Mouse (Mus musculus) liver, postnatal 0 days (tissue): ENCODE measurements around the gene Rnf34. TPM values are rescaled to one million over a fixed set of nuclear protein-coding genes. Genes with fewer than 3 reads are reported as not detected.

Source experiments
- ATAC-seq: fragments of 200-750 bp; cut with Nextera tagmentation; 2 replicates; pipeline ENCODE4 v1.8.0; 2017; ENCODE audit warnings: mild to moderate bottlenecking, moderate library complexity
- DNase-seq: peaks from one replicate; pipeline ENCODE4 v3.0.0-alpha.2; 2016
- H3K27ac ChIP-seq: fragments of 300-500 bp; sonication (generic); 2 replicates; pipeline ENCODE4 v1.5.1; 2014; ENCODE audit warnings: antibody characterized with exemption, moderate library complexity, mild to moderate bottlenecking, low read depth
- H3K27me3 ChIP-seq: fragments of 300-500 bp; sonication (generic); 2 replicates; pipeline ENCODE4 v1.6.1; 2014; ENCODE audit warnings: low read length, control low read depth, mixed read lengths; ENCODE audit not compliant: insufficient read depth
- H3K36me3 ChIP-seq: fragments of 300-500 bp; sonication (generic); replicated peaks from 2 replicates; pipeline ENCODE4 v1.6.1; 2014; ENCODE audit warnings: mild to moderate bottlenecking, control low read depth, low read length, moderate library complexity, mixed read lengths; ENCODE audit not compliant: insufficient read depth
- H3K4me1 ChIP-seq: fragments of 300-500 bp; sonication (generic); 2 replicates; pipeline ENCODE4 v1.6.1; 2014; ENCODE audit warnings: antibody characterized with exemption, mild to moderate bottlenecking, control low read depth; ENCODE audit not compliant: insufficient read depth
- H3K4me2 ChIP-seq: fragments of 300-500 bp; sonication (generic); 2 replicates; pipeline ENCODE4 v1.6.1; 2014; ENCODE audit warnings: low read depth, mild to moderate bottlenecking, low read length, moderate library complexity, mixed read lengths
- H3K4me3 ChIP-seq: fragments of 300-500 bp; sonication (generic); 2 replicates; pipeline ENCODE4 v1.5.1; 2014; ENCODE audit warnings: low read depth, low read length
- H3K9ac ChIP-seq: fragments of 300-500 bp; sonication (generic); replicated peaks from 2 replicates; pipeline ENCODE4 v1.6.1; 2014; ENCODE audit warnings: mild to moderate bottlenecking, moderate library complexity
- H3K9me3 ChIP-seq: fragments of 300-500 bp; sonication (generic); 2 replicates; pipeline ENCODE4 v1.6.1; 2016; ENCODE audit warnings: mild to moderate bottlenecking, control low read depth, low read length, mixed read lengths
- CTCF ChIP-seq: sonication (generic); IDR thresholded peaks from 2 replicates; pipeline ENCODE4 v1.5.1; 2016; ENCODE audit warnings: antibody characterized with exemption, low read depth
- EP300 ChIP-seq: IDR thresholded peaks from 2 replicates; pipeline ENCODE4 v1.6.1; 2016; ENCODE audit warnings: antibody characterized with exemption, low read depth, mild to moderate bottlenecking
- WGBS: fragments of 180-500 bp; shearing (Covaris S2); extraction: QIAGEN DNeasy Blood & Tissue Kit; methylation state at CpG from one replicate; pipeline ENCODE4 v1.1.7; 2014; ENCODE audit not compliant: insufficient replicate concordance; 5-methylcytosine and 5-hydroxymethylcytosine counted together
- polyA plus RNA-seq: library from polyadenylated mRNA; unstranded; fragments of >200 nt; fragmentation: Nextera tagmentation; extraction: Ambion mirVana; gene quantifications from 2 replicates; pipeline ENCODE4 v1.2.1, GENCODE M21; 2015

The Rnf34 gene
- polyA plus RNA-seq, 1 experiment from 2014 or later: 8.3 TPM

DNA sequence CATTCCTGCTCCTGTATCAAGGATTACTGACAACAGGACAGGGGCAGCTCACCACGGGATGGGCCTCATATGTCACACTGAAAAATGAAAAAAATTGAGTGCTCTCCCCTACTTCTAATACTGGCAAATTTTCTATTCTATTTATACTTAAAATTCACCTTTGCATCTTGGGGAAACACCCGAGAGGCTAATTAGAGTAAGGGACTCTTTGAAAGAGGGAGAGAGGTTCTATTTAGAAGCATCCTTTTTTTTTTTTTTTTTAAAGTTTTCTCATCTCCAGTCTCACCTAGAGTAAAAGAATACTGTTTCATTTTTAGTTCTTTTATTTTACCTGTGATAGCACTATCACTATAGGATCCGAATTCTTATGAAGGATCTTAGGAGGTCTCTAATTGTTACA is 24.5 kb downstream of the Rnf34 start:
- Histone ChIP-seq H3K27ac (no peak overlapping the region), H3K9ac (no peak overlapping the region), H3K4me2 (no peak overlapping the region), H3K4me3 (no peak overlapping the region), H3K27me3 (no peaks in the 10 kb centered on the region), H3K4me1 (peaks cover 2% of the 10 kb centered on the region; the same call in 1 of the 2 replicates), H3K9me3 (no peaks in the 10 kb centered on the region), H3K36me3 (peaks cover 45% of the 10 kb centered on the region)
- DNase-seq (no peak), ATAC-seq (no peak)
- WGBS: 70% methylated on average over 3 of the region's 3 CpGs
- TF ChIP-seq CTCF (no peak), EP300 (no peak)

DNA sequence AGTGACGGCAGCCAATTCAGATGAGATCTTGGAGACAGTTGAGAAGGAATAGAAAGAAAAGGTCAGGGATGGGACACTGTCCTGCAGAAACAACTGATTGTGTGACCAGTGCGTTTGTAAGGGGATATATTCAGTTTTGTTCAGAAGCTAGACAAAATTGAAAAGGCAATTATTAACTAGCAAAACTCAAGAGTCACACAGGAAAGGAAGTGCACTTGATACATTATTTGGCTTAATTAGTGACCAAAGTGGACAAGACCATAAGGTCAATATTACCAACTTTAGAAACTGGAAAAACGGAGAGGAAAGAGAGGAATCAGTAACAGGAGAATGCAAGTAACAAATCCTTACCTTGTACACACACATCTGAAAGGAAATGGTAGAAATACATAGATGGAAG is 26.8 kb downstream of the Rnf34 start:
- Histone ChIP-seq H3K27ac (no peak overlapping the region), H3K4me1 (peaks cover 2% of the 10 kb centered on the region; the same call in 1 of the 2 replicates), H3K9ac (no peak overlapping the region), H3K36me3 (peaks cover 47% of the 10 kb centered on the region), H3K4me2 (no peak overlapping the region; the same call in 1 of the 2 replicates), H3K27me3 (no peaks in the 10 kb centered on the region), H3K4me3 (no peak overlapping the region), H3K9me3 (no peaks in the 10 kb centered on the region)
- ATAC-seq: no peak
- TF ChIP-seq EP300: no peak
- no peak for TF ChIP-seq CTCF
- no peak for DNase-seq
- WGBS: 58% methylated on average over 3 of the region's 3 CpGs

DNA sequence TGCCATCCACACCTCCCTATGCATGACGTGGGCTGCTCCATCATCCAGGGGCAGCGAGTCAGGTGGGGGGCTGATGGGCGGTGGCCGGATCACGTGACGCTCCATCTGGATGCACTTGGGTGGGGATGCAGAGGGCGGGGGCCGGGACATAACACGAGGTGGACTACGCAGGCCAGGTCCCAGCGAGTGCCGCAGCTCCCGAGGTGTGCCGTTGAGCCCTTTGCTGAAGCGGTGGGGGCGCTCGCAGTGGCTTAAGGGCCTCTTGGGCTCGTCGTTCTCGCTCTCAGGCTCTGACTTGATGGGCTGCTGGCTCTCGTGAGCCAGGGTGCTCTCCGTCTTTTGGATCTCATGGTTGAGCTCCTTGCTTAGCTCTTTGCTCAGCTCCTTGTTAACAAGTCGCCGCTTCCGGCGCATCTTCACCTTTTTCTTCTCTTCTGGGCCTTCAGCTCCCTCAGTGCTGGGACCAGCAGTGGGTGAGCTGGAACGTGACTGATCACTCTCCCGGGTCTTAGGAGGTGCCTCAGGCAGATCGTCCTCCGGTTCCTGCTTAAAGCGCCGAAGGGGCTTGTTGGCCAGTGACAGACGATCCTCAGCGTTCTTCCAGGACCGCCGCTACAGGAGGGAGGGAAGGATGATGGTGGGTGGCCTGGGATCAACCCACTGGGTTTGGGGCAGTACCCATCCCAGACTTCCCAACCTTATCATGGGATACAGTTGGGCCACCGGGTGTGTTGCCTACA is 30.6 kb downstream of the Rnf34 start:
- H3K4me2 ChIP-seq: no peak overlapping the region
- no peaks in the 10 kb centered on the region for H3K9me3 ChIP-seq
- WGBS: 91% methylated on average over 37 of the region's 37 CpGs
- DNase-seq (no peak), ATAC-seq (no peak)
- TF ChIP-seq EP300: no peak
- TF ChIP-seq CTCF: no peak
- H3K27me3 ChIP-seq: no peaks in the 10 kb centered on the region
- peaks cover 32% of the 10 kb centered on the region for H3K36me3 ChIP-seq
- H3K9ac ChIP-seq: no peak overlapping the region
- no peak overlapping the region for H3K27ac ChIP-seq
- no peak overlapping the region for H3K4me3 ChIP-seq
- H3K4me1 ChIP-seq: peaks cover 9% of the 10 kb centered on the region

DNA sequence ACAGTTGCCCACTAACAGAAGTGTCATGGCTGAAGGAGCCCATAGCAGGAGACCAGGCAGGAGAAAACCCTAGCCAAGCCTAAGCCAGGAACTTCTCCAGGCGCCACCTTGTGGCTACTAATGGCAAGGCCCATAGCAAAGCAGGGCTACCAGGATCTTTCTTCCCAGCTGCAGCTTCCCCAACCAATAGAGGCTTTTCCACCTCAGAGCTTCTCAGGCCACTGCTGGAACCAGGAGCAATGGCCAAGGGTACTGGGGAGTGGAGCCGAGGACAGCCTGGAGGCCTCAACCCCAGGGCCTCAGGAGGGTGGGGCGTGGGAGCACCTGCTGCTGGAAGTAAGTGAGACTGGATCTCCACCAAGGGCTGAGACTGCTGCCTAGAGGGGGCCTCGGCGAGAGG is 31.5 kb downstream of the Rnf34 start:
- no peak overlapping the region for H3K4me2 ChIP-seq
- 59% methylated on average over 5 of the region's 5 CpGs for WGBS
- peaks cover 18% of the 10 kb centered on the region for H3K4me1 ChIP-seq
- DNase-seq: peak; percentile 77
- no peak overlapping the region for H3K27ac ChIP-seq
- peaks cover 30% of the 10 kb centered on the region for H3K36me3 ChIP-seq
- ATAC-seq: peak; percentile 53
- no peak overlapping the region for H3K9ac ChIP-seq
- H3K27me3 ChIP-seq: no peaks in the 10 kb centered on the region
- H3K9me3 ChIP-seq: no peaks in the 10 kb centered on the region
- no peak overlapping the region for H3K4me3 ChIP-seq
- TF ChIP-seq EP300 (no peak), CTCF (peak; percentile 89)

DNA sequence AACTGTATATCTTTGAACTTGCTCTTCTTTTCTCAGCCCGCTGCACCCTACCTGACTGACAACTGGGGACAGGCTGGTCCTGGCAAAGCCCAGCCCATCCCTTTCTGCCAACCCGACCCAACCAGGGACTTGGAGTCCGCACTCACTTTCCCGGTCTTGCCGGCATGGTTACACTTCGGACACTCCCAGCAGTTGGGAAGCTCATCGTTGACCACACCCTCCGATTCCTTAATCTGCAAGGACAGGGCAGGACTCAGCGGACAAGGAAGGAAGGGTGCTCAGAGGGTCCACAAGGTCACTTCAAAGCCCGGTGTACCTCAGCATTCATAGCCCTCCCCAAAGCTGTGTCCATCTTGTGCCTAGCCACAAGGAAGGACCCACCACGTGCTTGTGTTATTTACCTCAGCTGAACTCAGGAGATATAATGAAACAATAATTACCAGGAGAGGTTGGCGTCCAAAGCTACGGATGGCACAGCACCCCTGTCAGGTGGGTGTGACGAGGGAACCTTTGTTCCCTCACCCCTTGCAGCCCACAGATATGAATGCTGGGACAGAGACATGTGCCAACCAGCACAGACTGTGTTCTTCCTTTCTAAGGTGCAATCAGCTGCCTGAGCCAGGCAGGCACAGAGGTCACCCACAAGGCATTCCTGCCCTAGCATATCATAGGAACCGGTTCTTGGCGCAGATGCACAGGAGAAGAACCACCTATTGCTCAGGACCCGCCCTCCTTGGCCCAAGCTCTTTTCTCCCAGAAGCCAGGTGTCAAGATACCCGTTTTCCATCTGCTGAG is 32.6 kb downstream of the Rnf34 start:
- TF ChIP-seq CTCF (no peak), EP300 (no peak)
- DNase-seq: no peak
- Histone ChIP-seq H3K4me2 (no peak overlapping the region), H3K9me3 (no peaks in the 10 kb centered on the region), H3K36me3 (peaks cover 26% of the 10 kb centered on the region), H3K27me3 (no peaks in the 10 kb centered on the region), H3K4me3 (no peak overlapping the region), H3K9ac (no peak overlapping the region), H3K27ac (no peak overlapping the region), H3K4me1 (peaks cover 16% of the 10 kb centered on the region)
- ATAC-seq: no peak
- WGBS: 87% methylated on average over 18 of the region's 18 CpGs

DNA sequence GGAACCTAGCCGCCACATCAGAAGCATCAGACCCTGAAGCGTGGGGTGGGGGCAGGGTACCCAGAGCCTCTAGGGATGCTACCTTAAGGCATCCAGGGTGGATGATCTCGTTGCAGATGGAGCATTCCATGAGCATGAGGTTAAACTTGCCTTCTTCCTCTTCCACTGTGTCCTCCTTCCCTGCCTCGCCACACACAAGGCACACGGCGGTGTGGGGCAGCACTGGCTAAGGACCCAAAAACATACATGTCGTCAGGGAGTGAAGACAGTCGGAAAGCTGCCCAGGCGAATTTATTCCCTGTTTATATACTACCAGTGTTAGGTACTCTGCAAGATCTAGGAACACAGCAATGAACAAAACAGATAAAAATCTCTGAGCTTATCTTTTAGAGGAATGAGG is 33.4 kb downstream of the Rnf34 start:
- Histone ChIP-seq H3K27me3 (no peaks in the 10 kb centered on the region), H3K27ac (no peak overlapping the region), H3K9me3 (no peaks in the 10 kb centered on the region), H3K36me3 (peaks cover 24% of the 10 kb centered on the region), H3K4me2 (no peak overlapping the region), H3K4me1 (peaks cover 18% of the 10 kb centered on the region), H3K4me3 (no peak overlapping the region), H3K9ac (no peak overlapping the region)
- no peak for ATAC-seq
- TF ChIP-seq CTCF: no peak
- no peak for TF ChIP-seq EP300
- 79% methylated on average over 9 of the region's 9 CpGs for WGBS
- no peak for DNase-seq
